Mouse (Mus musculus): ENCODE measurements around the gene Tnfrsf1b. TPM values are rescaled to one million over a fixed set of nuclear protein-coding genes. Genes with fewer than 3 reads are reported as not detected.

Tnfrsf1b gene
- polyA plus RNA-seq, 1 experiment from 2014 or later = 2.7 TPM

GRCm38 (mm10) chr4:145264761-145265160, 18.1 kb upstream of the Tnfrsf1b start:
- Histone ChIP-seq H3K9me3 (ENCODE audit: control insufficient read depth, low read length) (no peaks in the 10 kb centered on the region), H3K4me1 (ENCODE audit: control insufficient read depth, insufficient read depth, low read length) (no peaks in the 10 kb centered on the region), H3K9ac (replicated peaks; ENCODE audit: low read length) (no peak overlapping the region), H3K27me3 (ENCODE audit: control insufficient read depth, insufficient read depth, low read length) (no peaks in the 10 kb centered on the region), H3K4me2 (ENCODE audit: low read length) (no peak overlapping the region), H3K4me3 (replicated peaks; ENCODE audit: low read depth, low read length) (no peak overlapping the region), H3K36me3 (ENCODE audit: control insufficient read depth, insufficient read depth, low read length) (no peaks in the 10 kb centered on the region), H3K27ac (replicated peaks; ENCODE audit: low read depth, low read length) (no peak overlapping the region)
- ATAC-seq (ENCODE audit: low FRiP score, low TSS enrichment) (no peak), DNase-seq (no peak)
- WGBS = 48% methylated on average over 2 of the region's 2 CpGs

DNA sequence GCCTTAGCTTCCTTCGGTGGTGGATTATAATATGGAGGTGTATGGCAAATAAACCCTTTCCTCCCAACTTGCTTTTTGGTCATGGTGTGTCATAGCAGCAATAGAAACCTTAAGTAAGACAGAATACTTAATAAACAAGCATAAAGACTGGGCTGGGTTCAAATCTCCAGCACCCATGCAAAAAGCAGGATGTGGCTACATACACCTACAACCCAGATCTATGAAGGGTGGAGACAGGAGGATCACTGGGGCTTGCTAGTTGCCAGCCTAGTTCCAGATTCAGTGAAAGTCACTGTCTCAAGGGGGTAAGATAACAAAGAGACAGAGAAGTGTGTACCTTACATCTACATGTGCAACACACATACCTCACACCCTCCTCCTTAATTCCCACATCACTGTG, 16.9 kb upstream of the Tnfrsf1b start:
- Histone ChIP-seq H3K36me3 (ENCODE audit: control insufficient read depth, insufficient read depth, low read length) (no peaks in the 10 kb centered on the region), H3K9ac (replicated peaks; ENCODE audit: low read length) (no peak overlapping the region), H3K4me1 (ENCODE audit: control insufficient read depth, insufficient read depth, low read length) (no peaks in the 10 kb centered on the region), H3K9me3 (ENCODE audit: control insufficient read depth, low read length) (no peaks in the 10 kb centered on the region), H3K4me2 (ENCODE audit: low read length) (no peak overlapping the region), H3K4me3 (replicated peaks; ENCODE audit: low read depth, low read length) (no peak overlapping the region), H3K27me3 (ENCODE audit: control insufficient read depth, insufficient read depth, low read length) (no peaks in the 10 kb centered on the region), H3K27ac (replicated peaks; ENCODE audit: low read depth, low read length) (no peak overlapping the region)
- no peak for ATAC-seq (ENCODE audit: low FRiP score, low TSS enrichment)
- DNase-seq = no peak
- WGBS = 97% methylated on average over 1 of the region's 1 CpGs

- no peak for DNase-seq
- H3K9me3 ChIP-seq (ENCODE audit: control insufficient read depth, low read length) = no peaks in the 10 kb centered on the region
- no peak overlapping the region for H3K4me2 ChIP-seq (ENCODE audit: low read length)
- no peak overlapping the region for H3K4me3 ChIP-seq (replicated peaks; ENCODE audit: low read depth, low read length)
- WGBS = 82% methylated on average over 5 of the region's 5 CpGs
- H3K36me3 ChIP-seq (ENCODE audit: control insufficient read depth, insufficient read depth, low read length) = no peaks in the 10 kb centered on the region
- H3K27ac ChIP-seq (replicated peaks; ENCODE audit: low read depth, low read length) = no peak overlapping the region
- no peak for ATAC-seq (ENCODE audit: low FRiP score, low TSS enrichment)
- no peaks in the 10 kb centered on the region for H3K27me3 ChIP-seq (ENCODE audit: control insufficient read depth, insufficient read depth, low read length)
- no peaks in the 10 kb centered on the region for H3K4me1 ChIP-seq (ENCODE audit: control insufficient read depth, insufficient read depth, low read length)
- no peak overlapping the region for H3K9ac ChIP-seq (replicated peaks; ENCODE audit: low read length)
These were observed 14.1 kb upstream of the Tnfrsf1b start for GRCm38 (mm10) chr4:145260802-145261201.

DNA sequence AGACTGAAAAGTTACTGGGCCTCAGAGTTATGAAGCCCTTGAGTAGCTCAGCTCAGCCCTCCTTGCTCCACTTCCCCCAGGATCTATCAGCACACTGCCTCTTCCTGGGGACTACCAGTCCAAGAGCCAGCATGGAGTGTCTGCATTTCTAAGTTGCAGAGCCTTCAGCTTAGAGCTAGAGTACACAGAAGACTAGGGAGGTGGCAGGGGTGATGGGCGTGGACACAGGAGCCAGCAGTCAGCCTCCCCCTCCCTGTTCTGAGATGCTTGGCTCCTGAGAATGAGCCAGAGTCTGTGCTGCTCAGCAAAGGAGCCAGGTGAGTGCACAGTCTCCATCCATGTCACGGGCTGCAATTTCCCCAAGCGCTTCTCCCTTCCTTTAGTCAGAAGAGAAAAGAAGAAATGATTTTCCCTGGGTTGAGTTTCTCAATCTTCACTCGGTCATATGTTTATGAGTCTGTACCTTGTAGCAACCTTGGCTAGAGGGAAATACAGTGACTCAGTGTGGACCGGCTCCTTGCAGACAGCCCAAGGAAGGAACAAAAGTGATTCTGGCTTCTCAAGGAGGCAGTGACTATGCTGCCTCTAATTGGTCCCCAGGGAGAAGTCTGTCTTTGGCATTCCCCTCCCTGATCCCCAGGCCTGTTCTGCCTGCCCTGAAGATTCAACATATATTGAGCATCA, 11.2 kb upstream of the Tnfrsf1b start:
- 64% methylated on average over 5 of the region's 5 CpGs for WGBS
- H3K4me1 ChIP-seq (ENCODE audit: control insufficient read depth, insufficient read depth, low read length) = no peaks in the 10 kb centered on the region
- DNase-seq (no peak), ATAC-seq (ENCODE audit: low FRiP score, low TSS enrichment) (no peak)
- H3K27me3 ChIP-seq (ENCODE audit: control insufficient read depth, insufficient read depth, low read length) = no peaks in the 10 kb centered on the region
- no peak overlapping the region for H3K4me3 ChIP-seq (replicated peaks; ENCODE audit: low read depth, low read length)
- H3K36me3 ChIP-seq (ENCODE audit: control insufficient read depth, insufficient read depth, low read length) = no peaks in the 10 kb centered on the region
- no peak overlapping the region for H3K4me2 ChIP-seq (ENCODE audit: low read length)
- H3K9me3 ChIP-seq (ENCODE audit: control insufficient read depth, low read length) = no peaks in the 10 kb centered on the region
- no peak overlapping the region for H3K27ac ChIP-seq (replicated peaks; ENCODE audit: low read depth, low read length)
- no peak overlapping the region for H3K9ac ChIP-seq (replicated peaks; ENCODE audit: low read length)

GRCm38 (mm10) chr4:145256144-145256543, 9.5 kb upstream of the Tnfrsf1b start:
- 91% methylated on average over 5 of the region's 5 CpGs for WGBS
- no peak for DNase-seq
- no peaks in the 10 kb centered on the region for H3K27me3 ChIP-seq (ENCODE audit: control insufficient read depth, insufficient read depth, low read length)

DNA sequence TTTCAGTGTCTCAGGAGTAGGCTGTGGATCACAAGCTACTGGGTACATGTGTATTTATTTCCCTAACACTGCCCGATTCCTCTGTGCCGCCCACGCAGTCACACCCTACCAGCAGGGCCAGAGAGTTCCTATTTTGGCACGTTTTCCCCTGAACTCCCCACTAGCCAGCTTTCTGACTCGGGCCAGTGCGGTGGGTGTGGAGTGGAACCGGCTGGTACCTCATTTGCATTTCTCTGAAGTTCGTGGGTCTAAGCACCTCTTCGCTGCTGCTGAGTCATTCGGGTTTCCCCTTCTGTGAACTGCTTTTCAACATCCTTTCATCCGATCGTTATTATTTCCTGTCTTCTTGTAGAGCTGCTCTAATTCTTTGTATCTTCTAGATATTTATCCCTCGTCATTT, 7.7 kb upstream of the Tnfrsf1b start:
- H3K27ac ChIP-seq (replicated peaks; ENCODE audit: low read depth, low read length) = no peak overlapping the region
- 69% methylated on average over 13 of the region's 13 CpGs for WGBS
- no peaks in the 10 kb centered on the region for H3K4me1 ChIP-seq (ENCODE audit: control insufficient read depth, insufficient read depth, low read length)
- no peak overlapping the region for H3K9ac ChIP-seq (replicated peaks; ENCODE audit: low read length)
- no peak for ATAC-seq (ENCODE audit: low FRiP score, low TSS enrichment)
- no peaks in the 10 kb centered on the region for H3K27me3 ChIP-seq (ENCODE audit: control insufficient read depth, insufficient read depth, low read length)
- no peak overlapping the region for H3K4me2 ChIP-seq (ENCODE audit: low read length)
- no peaks in the 10 kb centered on the region for H3K9me3 ChIP-seq (ENCODE audit: control insufficient read depth, low read length)
- DNase-seq = no peak
- H3K4me3 ChIP-seq (replicated peaks; ENCODE audit: low read depth, low read length) = no peak overlapping the region
- H3K36me3 ChIP-seq (ENCODE audit: control insufficient read depth, insufficient read depth, low read length) = no peaks in the 10 kb centered on the region

More at GRCm38 (mm10) chr4:145256144-145256543, 9.5 kb upstream of the Tnfrsf1b start:
- H3K9ac ChIP-seq (replicated peaks; ENCODE audit: low read length) = no peak overlapping the region
- no peak overlapping the region for H3K4me2 ChIP-seq (ENCODE audit: low read length)
- no peaks in the 10 kb centered on the region for H3K9me3 ChIP-seq (ENCODE audit: control insufficient read depth, low read length)
- no peaks in the 10 kb centered on the region for H3K4me1 ChIP-seq (ENCODE audit: control insufficient read depth, insufficient read depth, low read length)
- no peak overlapping the region for H3K27ac ChIP-seq (replicated peaks; ENCODE audit: low read depth, low read length)
- no peak overlapping the region for H3K4me3 ChIP-seq (replicated peaks; ENCODE audit: low read depth, low read length)
- no peaks in the 10 kb centered on the region for H3K36me3 ChIP-seq (ENCODE audit: control insufficient read depth, insufficient read depth, low read length)
- no peak for ATAC-seq (ENCODE audit: low FRiP score, low TSS enrichment)

DNA sequence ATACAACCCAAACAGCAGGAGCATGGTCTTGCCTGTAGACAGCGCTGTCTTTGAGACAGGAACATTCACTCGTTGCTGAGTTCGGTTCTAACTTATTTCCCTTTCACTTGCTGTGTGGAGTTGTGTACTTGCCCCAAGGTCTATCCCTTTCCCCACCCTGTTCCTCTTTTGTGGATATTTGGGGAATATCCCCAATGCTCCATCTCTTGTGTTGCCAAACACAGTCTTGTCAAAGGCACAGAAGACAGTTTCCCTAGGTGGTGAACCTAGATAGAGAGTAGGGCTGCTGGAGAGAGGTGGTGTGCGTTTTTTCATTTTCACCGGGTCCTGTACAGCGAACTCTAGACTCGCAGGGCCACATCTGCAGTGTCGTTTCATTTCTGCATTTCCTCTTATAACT, 5.9 kb upstream of the Tnfrsf1b start:
- 0 out of 2 replicates have a peak, but pooled peaks cover 2% of the 10 kb centered on the region for H3K27me3 ChIP-seq (ENCODE audit: control insufficient read depth, insufficient read depth, low read length)
- ATAC-seq (ENCODE audit: low FRiP score, low TSS enrichment) = no peak
- no peak overlapping the region for H3K9ac ChIP-seq (replicated peaks; ENCODE audit: low read length)
- 90% methylated on average over 8 of the region's 8 CpGs for WGBS
- no peak overlapping the region for H3K27ac ChIP-seq (replicated peaks; ENCODE audit: low read depth, low read length)
- H3K4me1 ChIP-seq (ENCODE audit: control insufficient read depth, insufficient read depth, low read length) = no peaks in the 10 kb centered on the region
- no peak overlapping the region for H3K4me2 ChIP-seq (ENCODE audit: low read length)
- DNase-seq = no peak
- H3K36me3 ChIP-seq (ENCODE audit: control insufficient read depth, insufficient read depth, low read length) = no peaks in the 10 kb centered on the region
- H3K9me3 ChIP-seq (ENCODE audit: control insufficient read depth, low read length) = no peaks in the 10 kb centered on the region
- no peak overlapping the region for H3K4me3 ChIP-seq (replicated peaks; ENCODE audit: low read depth, low read length)

DNA sequence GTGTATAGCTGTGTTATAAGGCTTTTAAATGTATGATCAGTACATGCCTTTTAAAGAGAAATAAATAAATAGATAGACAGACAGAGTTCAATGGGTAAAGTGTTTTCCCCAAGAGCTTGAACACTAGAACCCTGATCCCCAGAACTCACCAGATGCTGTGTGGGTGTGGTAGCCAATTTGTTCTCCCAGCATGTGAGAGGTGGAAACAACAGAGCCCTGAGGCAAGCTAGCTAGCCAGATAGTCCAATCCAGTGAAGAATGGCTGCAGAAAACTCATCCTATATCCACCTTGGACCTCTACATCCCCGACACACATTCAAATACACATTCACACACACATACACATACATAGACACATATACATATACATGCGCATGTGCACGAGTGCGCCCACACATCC, 4.9 kb upstream of the Tnfrsf1b start:
- H3K9me3 ChIP-seq (ENCODE audit: control insufficient read depth, low read length) = no peaks in the 10 kb centered on the region
- H3K9ac ChIP-seq (replicated peaks; ENCODE audit: low read length) = no peak overlapping the region
- H3K27ac ChIP-seq (replicated peaks; ENCODE audit: low read depth, low read length) = no peak overlapping the region
- no peak overlapping the region for H3K4me3 ChIP-seq (replicated peaks; ENCODE audit: low read depth, low read length)
- DNase-seq (no peak), ATAC-seq (ENCODE audit: low FRiP score, low TSS enrichment) (no peak)
- H3K4me2 ChIP-seq (ENCODE audit: low read length) = no peak overlapping the region
- 98% methylated on average over 4 of the region's 4 CpGs for WGBS
- H3K4me1 ChIP-seq (ENCODE audit: control insufficient read depth, insufficient read depth, low read length) = no peaks in the 10 kb centered on the region
- H3K36me3 ChIP-seq (ENCODE audit: control insufficient read depth, insufficient read depth, low read length) = no peaks in the 10 kb centered on the region
- 0 out of 2 replicates have a peak, but pooled peaks cover 5% of the 10 kb centered on the region for H3K27me3 ChIP-seq (ENCODE audit: control insufficient read depth, insufficient read depth, low read length)

- Histone ChIP-seq H3K27ac (replicated peaks; ENCODE audit: low read depth, low read length) (no peak overlapping the region), H3K4me3 (replicated peaks; ENCODE audit: low read depth, low read length) (no peak overlapping the region), H3K9me3 (ENCODE audit: control insufficient read depth, low read length) (no peaks in the 10 kb centered on the region), H3K36me3 (ENCODE audit: control insufficient read depth, insufficient read depth, low read length) (no peaks in the 10 kb centered on the region), H3K4me2 (ENCODE audit: low read length) (no peak overlapping the region), H3K4me1 (ENCODE audit: control insufficient read depth, insufficient read depth, low read length) (no peaks in the 10 kb centered on the region), H3K9ac (replicated peaks; ENCODE audit: low read length) (no peak overlapping the region), H3K27me3 (ENCODE audit: control insufficient read depth, insufficient read depth, low read length) (0 out of 2 replicates have a peak, but pooled peaks cover 5% of the 10 kb centered on the region)
- 85% methylated on average over 4 of the region's 4 CpGs for WGBS
- no peak for DNase-seq
- ATAC-seq (ENCODE audit: low FRiP score, low TSS enrichment) = no peak
These were observed 3.3 kb upstream of the Tnfrsf1b start for GRCm38 (mm10) chr4:145250002-145250401.

All from midbrain, embryonic 14.5 days (tissue).